Mouse (Mus musculus) stomach, embryonic 14.5 days (tissue): ENCODE measurements around the gene Zc3h18. TPM values are rescaled to one million over a fixed set of nuclear protein-coding genes. Genes with fewer than 3 reads are reported as not detected.

ENCODE experiments used
- ATAC-seq: fragments of 200-750 bp; cut with Nextera tagmentation; 2 replicates; pipeline ENCODE4 v1.8.0; 2017; ENCODE audit warnings: low read depth, moderate TSS enrichment; ENCODE audit not compliant: insufficient number of reproducible peaks, insufficient read depth, low FRiP score
- H3K27ac ChIP-seq: fragments of 300-500 bp; sonication (generic); 2 replicates; pipeline ENCODE4 v1.5.1; 2014; ENCODE audit warnings: mild to moderate bottlenecking, low read length, moderate library complexity, mixed read lengths
- H3K27me3 ChIP-seq: fragments of 300-500 bp; sonication (generic); 2 replicates; pipeline ENCODE4 v1.6.1; 2014; ENCODE audit warnings: low read length, control low read depth, mixed read lengths; ENCODE audit not compliant: control insufficient read depth, insufficient read depth
- H3K36me3 ChIP-seq: fragments of 300-500 bp; sonication (generic); 2 replicates; pipeline ENCODE4 v1.6.1; 2014; ENCODE audit warnings: mild to moderate bottlenecking, control low read depth, low read length, moderate library complexity, mixed read lengths; ENCODE audit not compliant: control insufficient read depth, insufficient read depth
- H3K4me1 ChIP-seq: fragments of 300-500 bp; sonication (generic); 2 replicates; pipeline ENCODE4 v1.6.1; 2014; ENCODE audit warnings: low read length, control low read depth, mixed read lengths; ENCODE audit not compliant: control insufficient read depth, insufficient read depth
- H3K4me2 ChIP-seq: fragments of 300-500 bp; sonication (generic); replicated peaks from 2 replicates; pipeline ENCODE4 v1.6.1; 2014; ENCODE audit warnings: low read depth, low read length, control low read depth
- H3K4me3 ChIP-seq: fragments of 300-500 bp; sonication (generic); 2 replicates; pipeline ENCODE4 v1.5.1; 2014; ENCODE audit warnings: low read depth, low read length, control low read depth
- H3K9ac ChIP-seq: fragments of 300-500 bp; sonication (generic); replicated peaks from 2 replicates; pipeline ENCODE4 v1.6.1; 2014; ENCODE audit warnings: low read depth, mild to moderate bottlenecking, control low read depth, low read length, moderate library complexity, mixed read lengths
- H3K9me3 ChIP-seq: fragments of 300-500 bp; sonication (generic); 2 replicates; pipeline ENCODE4 v1.6.1; 2016; ENCODE audit warnings: low read depth, low read length, control low read depth; ENCODE audit not compliant: control insufficient read depth
- WGBS: fragments of 180-500 bp; shearing (Covaris S2); extraction: QIAGEN DNeasy Blood & Tissue Kit; methylation state at CpG from one replicate; pipeline ENCODE4 v1.1.7; 2014; 5-methylcytosine and 5-hydroxymethylcytosine counted together
- polyA plus RNA-seq: library from polyadenylated mRNA; unstranded; fragments of >200 nt; fragmentation: Nextera tagmentation; extraction: Ambion mirVana; gene quantifications from 2 replicates; pipeline ENCODE4 v1.2.1, GENCODE M21; 2014

Gene Zc3h18
- polyA plus RNA-seq, 1 experiment from 2014 or later = 30.5 TPM

DNA sequence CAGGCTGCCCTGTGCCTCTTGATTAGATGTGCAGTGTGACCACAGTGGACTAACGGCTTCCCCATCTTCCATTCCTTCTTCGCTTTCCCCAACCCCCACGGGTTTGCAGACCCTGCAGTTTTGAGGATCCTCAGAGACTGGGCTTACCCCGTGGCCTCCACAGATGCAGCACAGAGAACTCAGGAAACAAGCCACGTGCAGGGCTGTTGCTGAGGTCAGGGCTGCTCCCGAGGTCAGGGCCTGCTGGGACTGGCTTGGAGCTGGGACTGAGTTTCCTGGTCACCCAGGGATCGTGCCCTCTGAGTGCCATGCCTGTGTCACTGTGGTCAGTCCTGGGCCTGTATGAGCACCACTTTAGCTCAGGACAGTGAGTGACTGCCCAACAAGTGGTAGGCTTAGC is 88.6 kb downstream of the Zc3h18 start:
- Histone ChIP-seq H3K4me2 (no peak overlapping the region), H3K9ac (no peak overlapping the region), H3K27me3 (peaks cover 10% of the 10 kb centered on the region), H3K9me3 (no peaks in the 10 kb centered on the region), H3K36me3 (peaks cover 28% of the 10 kb centered on the region), H3K4me3 (no peak overlapping the region), H3K27ac (no peak overlapping the region), H3K4me1 (peaks cover 10% of the 10 kb centered on the region; the same call in 1 of the 2 replicates)
- WGBS = 67% methylated on average over 7 of the region's 7 CpGs
- ATAC-seq = no peak

Other genes with a start within 250 kb of the Zc3h18 start
- 3.1 TPM in 2 replicates for gene Zfpm1, start 94.5 kb upstream of the Zc3h18 start, polyA plus RNA-seq
- gene Trhr2, start 15.9 kb upstream of the Zc3h18 start, polyA plus RNA-seq = not detected in 2 replicates
- gene Il17c, start 45.4 kb downstream of the Zc3h18 start, polyA plus RNA-seq = 0.36 TPM in 1 of 2 replicates, not detected in the other
- 202 and 217 TPM in 2 replicates for gene Cyba, start 56.3 kb downstream of the Zc3h18 start, polyA plus RNA-seq
- 38.3 and 42.1 TPM in 2 replicates for gene Mvd, start 66.8 kb downstream of the Zc3h18 start, polyA plus RNA-seq
- 0.39 and 0.46 TPM in 2 replicates for gene Snai3, start 84.1 kb downstream of the Zc3h18 start, polyA plus RNA-seq
- 31.5 and 34.3 TPM in 2 replicates for gene Rnf166, start 99.5 kb downstream of the Zc3h18 start, polyA plus RNA-seq
- gene Ctu2, start 99.5 kb downstream of the Zc3h18 start, polyA plus RNA-seq = 46.4 and 54.0 TPM in 2 replicates
- gene Piezo1, start 174.7 kb downstream of the Zc3h18 start, polyA plus RNA-seq = 15.6 and 24.2 TPM in 2 replicates
- gene Cdt1, start 191.4 kb downstream of the Zc3h18 start, polyA plus RNA-seq = 34.8 and 36.4 TPM in 2 replicates
- gene Aprt, start 200.3 kb downstream of the Zc3h18 start, polyA plus RNA-seq = 394 and 436 TPM in 2 replicates
- gene Galns, start 234.9 kb downstream of the Zc3h18 start, polyA plus RNA-seq = 12.6 and 14.6 TPM in 2 replicates
- 55.9 and 66.9 TPM in 2 replicates for gene Trappc2l, start 235.0 kb downstream of the Zc3h18 start, polyA plus RNA-seq
- gene Pabpn1l, start 246.1 kb downstream of the Zc3h18 start, polyA plus RNA-seq = not detected in 2 replicates